Mouse (Mus musculus) embryonic facial prominence, embryonic 15.5 days (tissue): ENCODE results near the gene Gm49342. TPM values are rescaled to one million over a fixed set of nuclear protein-coding genes. Genes with fewer than 3 reads are reported as not detected.
"Not testable (repeated sequence)": the region's sequence is repeated elsewhere in the genome, so short reads cannot be mapped to it uniquely, and the experiment has no call there.

Source experiments
- ATAC-seq: fragments of 200-750 bp; cut with Nextera tagmentation; 2 replicates; pipeline ENCODE4 v1.8.0; 2017; ENCODE audit warnings: low read depth, moderate TSS enrichment; ENCODE audit not compliant: insufficient number of reproducible peaks, low FRiP score, low TSS enrichment
- H3K27ac ChIP-seq: fragments of 300-500 bp; sonication (generic); replicated peaks from 2 replicates; pipeline ENCODE4 v1.5.1; 2015; ENCODE audit warnings: mild to moderate bottlenecking, inconsistent platforms
- H3K27me3 ChIP-seq: fragments of 300-500 bp; sonication (generic); 2 replicates; pipeline ENCODE4 v1.6.1; 2015; ENCODE audit warnings: inconsistent platforms
- H3K36me3 ChIP-seq: fragments of 300-500 bp; sonication (generic); 2 replicates; pipeline ENCODE4 v1.6.1; 2015; ENCODE audit warnings: mild to moderate bottlenecking, inconsistent platforms
- H3K4me1 ChIP-seq: fragments of 300-500 bp; sonication (generic); 2 replicates; pipeline ENCODE4 v1.6.1; 2015; ENCODE audit warnings: inconsistent platforms
- H3K4me2 ChIP-seq: fragments of 300-500 bp; sonication (generic); replicated peaks from 2 replicates; pipeline ENCODE4 v1.6.1; 2015; ENCODE audit warnings: mild to moderate bottlenecking, inconsistent platforms
- H3K4me3 ChIP-seq: fragments of 300-500 bp; sonication (generic); replicated peaks from 2 replicates; pipeline ENCODE4 v1.5.1; 2015; ENCODE audit warnings: mild to moderate bottlenecking, inconsistent platforms
- H3K9ac ChIP-seq: fragments of 300-500 bp; sonication (generic); 2 replicates; pipeline ENCODE4 v1.6.1; 2015; ENCODE audit warnings: inconsistent platforms
- H3K9me3 ChIP-seq: fragments of 300-500 bp; sonication (generic); replicated peaks from 2 replicates; pipeline ENCODE4 v1.6.1; 2016; ENCODE audit warnings: inconsistent platforms
- WGBS: fragments of 180-500 bp; shearing (Covaris S2); methylation state at CpG from one replicate; pipeline ENCODE4 v1.1.7; 2015; 5-methylcytosine and 5-hydroxymethylcytosine counted together
- polyA plus RNA-seq: library from polyadenylated mRNA; unstranded; fragments of >200 nt; fragmentation: Nextera tagmentation; extraction: Ambion mirVana; gene quantifications from 2 replicates; pipeline ENCODE4 v1.2.1, GENCODE M21; 2015

Gene Gm49342
- polyA plus RNA-seq, 1 experiment from 2014 or later: not detected

GRCm38 (mm10) chr14:50969041-50969440 lies 24.7 kb downstream of the Gm49342 start:
- no peak for ATAC-seq
- H3K4me1 ChIP-seq: 0 out of 2 replicates have a peak, but pooled peaks cover 5% of the 10 kb centered on the region
- H3K27me3 ChIP-seq: no peaks in the 10 kb centered on the region
- H3K4me2 ChIP-seq: no peak overlapping the region
- H3K4me3 ChIP-seq: no peak overlapping the region
- no peaks in the 10 kb centered on the region for H3K9me3 ChIP-seq
- H3K36me3 ChIP-seq: no peaks in the 10 kb centered on the region
- no peak overlapping the region for H3K27ac ChIP-seq
- WGBS: 9% methylated on average over 1 of the region's 1 CpGs
- no peak overlapping the region for H3K9ac ChIP-seq

GRCm38 (mm10) chr14:50969558-50970544 lies 25.5 kb downstream of the Gm49342 start:
- H3K4me1 ChIP-seq: 0 out of 2 replicates have a peak, but pooled peaks cover 5% of the 10 kb centered on the region
- no peaks in the 10 kb centered on the region for H3K27me3 ChIP-seq
- 35% methylated on average over 12 of the region's 12 CpGs for WGBS
- no peak overlapping the region for H3K4me3 ChIP-seq
- H3K9ac ChIP-seq: no peak overlapping the region
- no peak overlapping the region; the same call in 1 of the 2 replicates for H3K27ac ChIP-seq
- no peaks in the 10 kb centered on the region for H3K9me3 ChIP-seq
- H3K36me3 ChIP-seq: no peaks in the 10 kb centered on the region
- ATAC-seq: no peak
- no peak overlapping the region for H3K4me2 ChIP-seq

GRCm38 (mm10) chr14:50970822-50971221 lies 26.5 kb downstream of the Gm49342 start:
- WGBS: 58% methylated on average over 1 of the region's 1 CpGs
- no peak overlapping the region for H3K4me2 ChIP-seq
- no peak overlapping the region for H3K9ac ChIP-seq
- no peaks in the 10 kb centered on the region for H3K36me3 ChIP-seq
- no peaks in the 10 kb centered on the region for H3K9me3 ChIP-seq
- no peak for ATAC-seq
- H3K27me3 ChIP-seq: no peaks in the 10 kb centered on the region
- H3K27ac ChIP-seq: no peak overlapping the region
- no peak overlapping the region for H3K4me3 ChIP-seq
- H3K4me1 ChIP-seq: 0 out of 2 replicates have a peak, but pooled peaks cover 5% of the 10 kb centered on the region

GRCm38 (mm10) chr14:50973054-50973453 lies 28.7 kb downstream of the Gm49342 start:
- ATAC-seq, H3K36me3 ChIP-seq, H3K27me3 ChIP-seq, H3K9me3 ChIP-seq, H3K4me2 ChIP-seq, H3K4me3 ChIP-seq, H3K9ac ChIP-seq, H3K27ac ChIP-seq: not testable (repeated sequence)
- WGBS: 89% methylated on average over 5 of the region's 5 CpGs
- H3K4me1 ChIP-seq: peaks cover 11% of the 10 kb centered on the region; the same call in 1 of the 2 replicates

GRCm38 (mm10) chr14:50973700-50974099 lies 29.4 kb downstream of the Gm49342 start:
- no peaks in the 10 kb centered on the region for H3K27me3 ChIP-seq
- no peaks in the 10 kb centered on the region for H3K36me3 ChIP-seq
- H3K4me1 ChIP-seq: peaks cover 11% of the 10 kb centered on the region; the same call in 1 of the 2 replicates
- H3K4me3 ChIP-seq: no peak overlapping the region
- no peak for ATAC-seq
- H3K9ac ChIP-seq: no peak overlapping the region
- H3K4me2 ChIP-seq: no peak overlapping the region
- no peaks in the 10 kb centered on the region for H3K9me3 ChIP-seq
- 28% methylated on average over 4 of the region's 4 CpGs for WGBS
- H3K27ac ChIP-seq: no peak overlapping the region

- WGBS: 58% methylated on average over 5 of the region's 5 CpGs
- H3K9me3 ChIP-seq: no peaks in the 10 kb centered on the region
- peaks cover 6% of the 10 kb centered on the region; the same call in 1 of the 2 replicates for H3K4me1 ChIP-seq
- no peak overlapping the region for H3K4me2 ChIP-seq
- no peak overlapping the region for H3K27ac ChIP-seq
- no peak overlapping the region for H3K9ac ChIP-seq
- H3K36me3 ChIP-seq: no peaks in the 10 kb centered on the region
- H3K27me3 ChIP-seq: no peaks in the 10 kb centered on the region
- no peak for ATAC-seq
- H3K4me3 ChIP-seq: no peak overlapping the region
Measured at GRCm38 (mm10) chr14:50975001-50975400, 30.7 kb downstream of the Gm49342 start.

GRCm38 (mm10) chr14:50976674-50977073 lies 32.4 kb downstream of the Gm49342 start:
- H3K27ac ChIP-seq: no peak overlapping the region
- H3K4me1 ChIP-seq: peaks cover 6% of the 10 kb centered on the region; the same call in 1 of the 2 replicates
- no peaks in the 10 kb centered on the region for H3K27me3 ChIP-seq
- H3K9ac ChIP-seq: no peak overlapping the region
- no peaks in the 10 kb centered on the region for H3K9me3 ChIP-seq
- H3K36me3 ChIP-seq: no peaks in the 10 kb centered on the region
- H3K4me2 ChIP-seq: peak overlapping the region; percentile 21
- ATAC-seq: no peak
- no peak overlapping the region for H3K4me3 ChIP-seq
- WGBS: 12% methylated on average over 9 of the region's 9 CpGs

- H3K9me3 ChIP-seq, H3K4me2 ChIP-seq, H3K27me3 ChIP-seq, H3K9ac ChIP-seq, H3K36me3 ChIP-seq, H3K4me1 ChIP-seq, ATAC-seq, H3K27ac ChIP-seq, H3K4me3 ChIP-seq: not testable (repeated sequence)
- WGBS: 93% methylated on average over 6 of the region's 6 CpGs
Measured at GRCm38 (mm10) chr14:50978451-50978850, 34.1 kb downstream of the Gm49342 start.

- peaks cover 6% of the 10 kb centered on the region; the same call in 1 of the 2 replicates for H3K4me1 ChIP-seq
- no peak overlapping the region for H3K4me2 ChIP-seq
- no peaks in the 10 kb centered on the region for H3K36me3 ChIP-seq
- H3K9me3 ChIP-seq: no peaks in the 10 kb centered on the region
- H3K27ac ChIP-seq: no peak overlapping the region
- no peak for ATAC-seq
- H3K27me3 ChIP-seq: no peaks in the 10 kb centered on the region
- H3K4me3 ChIP-seq: no peak overlapping the region
- H3K9ac ChIP-seq: no peak overlapping the region
Measured at GRCm38 (mm10) chr14:50979631-50980030, 35.3 kb downstream of the Gm49342 start.

- no peak overlapping the region for H3K27ac ChIP-seq
- no peaks in the 10 kb centered on the region for H3K9me3 ChIP-seq
- no peak overlapping the region for H3K4me2 ChIP-seq
- WGBS: 22% methylated on average over 2 of the region's 2 CpGs
- H3K4me1 ChIP-seq: peaks cover 6% of the 10 kb centered on the region; the same call in 1 of the 2 replicates
- ATAC-seq: no peak
- H3K9ac ChIP-seq: no peak overlapping the region
- H3K4me3 ChIP-seq: no peak overlapping the region
- no peaks in the 10 kb centered on the region for H3K27me3 ChIP-seq
- no peaks in the 10 kb centered on the region for H3K36me3 ChIP-seq
Measured at GRCm38 (mm10) chr14:50981207-50981606, 36.9 kb downstream of the Gm49342 start.

- 72% methylated on average over 5 of the region's 5 CpGs for WGBS
- H3K27me3 ChIP-seq: no peaks in the 10 kb centered on the region
- no peak overlapping the region for H3K9ac ChIP-seq
- 0 out of 2 replicates have a peak, but pooled peaks cover under 1% of the 10 kb centered on the region for H3K4me1 ChIP-seq
- no peaks in the 10 kb centered on the region for H3K9me3 ChIP-seq
- no peak overlapping the region for H3K4me2 ChIP-seq
- H3K27ac ChIP-seq: no peak overlapping the region
- H3K4me3 ChIP-seq: no peak overlapping the region
- no peaks in the 10 kb centered on the region for H3K36me3 ChIP-seq
- no peak for ATAC-seq
Measured at GRCm38 (mm10) chr14:50981837-50982236, 37.5 kb downstream of the Gm49342 start.
